Mouse (Mus musculus) midbrain, embryonic 13.5 days (tissue): ENCODE measurements at regions not wholly inside any gene's neighbourhood (a gene's known extent, or its start where the extent isn't known, plus 50 kb on each side); places are given as distances from the start of the nearest gene placed in this dataset.
"Not testable (repeated sequence)": the region's sequence is repeated elsewhere in the genome, so short reads cannot be mapped to it uniquely, and the experiment has no call there.

Source experiments
- ATAC-seq: fragments of 200-750 bp; cut with Nextera tagmentation; 2 replicates; pipeline ENCODE4 v1.8.0; 2017; ENCODE audit warnings: mild to moderate bottlenecking, moderate TSS enrichment, moderate library complexity
- H3K27ac ChIP-seq: fragments of 300-500 bp; sonication (generic); 2 replicates; pipeline ENCODE4 v1.5.1; 2015; ENCODE audit warnings: inconsistent platforms, mild to moderate bottlenecking, moderate library complexity
- H3K27me3 ChIP-seq: fragments of 300-500 bp; sonication (generic); 2 replicates; pipeline ENCODE4 v1.6.1; 2015; ENCODE audit warnings: mild to moderate bottlenecking, inconsistent platforms
- H3K36me3 ChIP-seq: fragments of 300-500 bp; sonication (generic); 2 replicates; pipeline ENCODE4 v1.6.1; 2015; ENCODE audit warnings: mild to moderate bottlenecking, inconsistent platforms
- H3K4me1 ChIP-seq: fragments of 300-500 bp; sonication (generic); replicated peaks from 2 replicates; pipeline ENCODE4 v1.6.1; 2015; ENCODE audit warnings: inconsistent platforms
- H3K4me2 ChIP-seq: fragments of 300-500 bp; sonication (generic); replicated peaks from 2 replicates; pipeline ENCODE4 v1.6.1; 2015; ENCODE audit warnings: moderate library complexity, mild to moderate bottlenecking, inconsistent platforms
- H3K4me3 ChIP-seq: fragments of 300-500 bp; sonication (generic); replicated peaks from 2 replicates; pipeline ENCODE4 v1.5.1; 2015; ENCODE audit warnings: mild to moderate bottlenecking, inconsistent platforms
- H3K9ac ChIP-seq: fragments of 300-500 bp; sonication (generic); replicated peaks from 2 replicates; pipeline ENCODE4 v1.6.1; 2015; ENCODE audit warnings: mild to moderate bottlenecking, inconsistent platforms
- H3K9me3 ChIP-seq: fragments of 300-500 bp; sonication (generic); 2 replicates; pipeline ENCODE4 v1.6.1; 2016; ENCODE audit warnings: mild to moderate bottlenecking, inconsistent platforms
- WGBS: fragments of 180-500 bp; shearing (Covaris S2); methylation state at CpG from one replicate; pipeline ENCODE4 v1.1.7; 2015; 5-methylcytosine and 5-hydroxymethylcytosine counted together

GRCm38 (mm10) chr8:96042335-96042734, 154.0 kb upstream of the Got2 start:
- WGBS = 67% methylated on average over 5 of the region's 5 CpGs
- Histone ChIP-seq H3K27me3 (no peaks in the 10 kb centered on the region), H3K36me3 (no peaks in the 10 kb centered on the region), H3K27ac (no peak overlapping the region), H3K4me1 (no peaks in the 10 kb centered on the region; the same call in 1 of the 2 replicates), H3K4me3 (no peak overlapping the region), H3K4me2 (no peak overlapping the region), H3K9ac (no peak overlapping the region), H3K9me3 (no peaks in the 10 kb centered on the region)
- ATAC-seq = no peak

- H3K9ac ChIP-seq = no peak overlapping the region
- H3K4me1 ChIP-seq = no peaks in the 10 kb centered on the region; the same call in 1 of the 2 replicates
- no peak overlapping the region for H3K4me2 ChIP-seq
- no peaks in the 10 kb centered on the region for H3K27me3 ChIP-seq
- no peak for ATAC-seq
- H3K36me3 ChIP-seq = no peaks in the 10 kb centered on the region
- no peak overlapping the region for H3K4me3 ChIP-seq
- no peak overlapping the region for H3K27ac ChIP-seq
- H3K9me3 ChIP-seq = no peaks in the 10 kb centered on the region
- WGBS = 66% methylated on average over 1 of the region's 1 CpGs
These were observed 151.9 kb upstream of the Got2 start for GRCm38 (mm10) chr8:96040216-96040615.

- WGBS = 87% methylated on average over 3 of the region's 3 CpGs
- not testable (repeated sequence) for ATAC-seq, H3K36me3 ChIP-seq
These were observed 130.4 kb upstream of the Got2 start for GRCm38 (mm10) chr8:96018742-96019141.

GRCm38 (mm10) chr8:96012002-96012401, 123.7 kb upstream of the Got2 start:
- Histone ChIP-seq H3K36me3 (no peaks in the 10 kb centered on the region), H3K4me3 (no peak overlapping the region), H3K27me3 (no peaks in the 10 kb centered on the region), H3K27ac (no peak overlapping the region), H3K4me1 (no peaks in the 10 kb centered on the region), H3K9ac (no peak overlapping the region), H3K4me2 (no peak overlapping the region), H3K9me3 (no peaks in the 10 kb centered on the region)
- ATAC-seq = no peak
- 90% methylated on average over 1 of the region's 1 CpGs for WGBS

More at GRCm38 (mm10) chr8:96018742-96019141, 130.4 kb upstream of the Got2 start:
- not testable (repeated sequence) for H3K27ac ChIP-seq, H3K4me1 ChIP-seq, H3K4me2 ChIP-seq, H3K4me3 ChIP-seq, H3K27me3 ChIP-seq, H3K9ac ChIP-seq, H3K9me3 ChIP-seq

- Histone ChIP-seq H3K36me3 (no peaks in the 10 kb centered on the region), H3K4me2 (no peak overlapping the region), H3K4me3 (no peak overlapping the region), H3K9me3 (no peaks in the 10 kb centered on the region), H3K4me1 (peaks cover 8% of the 10 kb centered on the region), H3K27me3 (no peaks in the 10 kb centered on the region), H3K27ac (no peak overlapping the region), H3K9ac (no peak overlapping the region)
- 60% methylated on average over 8 of the region's 8 CpGs for WGBS
- no peak for ATAC-seq
These were observed 103.6 kb upstream of the Got2 start for GRCm38 (mm10) chr8:95991826-95992463.

- ATAC-seq = no peak
- 92% methylated on average over 4 of the region's 4 CpGs for WGBS
- Histone ChIP-seq H3K9ac (no peak overlapping the region), H3K9me3 (no peaks in the 10 kb centered on the region), H3K27me3 (no peaks in the 10 kb centered on the region), H3K36me3 (no peaks in the 10 kb centered on the region), H3K4me1 (peaks cover 12% of the 10 kb centered on the region), H3K4me3 (no peak overlapping the region), H3K4me2 (no peak overlapping the region), H3K27ac (no peak overlapping the region)
These were observed 100.5 kb upstream of the Got2 start for GRCm38 (mm10) chr8:95988616-95989380.

- H3K27me3 ChIP-seq = no peaks in the 10 kb centered on the region
- peak overlapping the region; percentile 55 for H3K4me2 ChIP-seq
- no peak overlapping the region for H3K27ac ChIP-seq
- no peaks in the 10 kb centered on the region for H3K36me3 ChIP-seq
- peak overlapping the region; percentile 28 for H3K4me3 ChIP-seq
- peaks cover 12% of the 10 kb centered on the region for H3K4me1 ChIP-seq
- H3K9me3 ChIP-seq = no peaks in the 10 kb centered on the region
- WGBS = 6% methylated on average over 10 of the region's 10 CpGs
- peak overlapping the region; percentile 51; the same call in 1 of the 2 replicates for H3K9ac ChIP-seq
- peak; percentile 56; the same call in 1 of the 2 replicates for ATAC-seq
These were observed 98.7 kb upstream of the Got2 start for GRCm38 (mm10) chr8:95987011-95987440.

GRCm38 (mm10) chr8:95986410-95986809, 98.1 kb upstream of the Got2 start:
- no peak for ATAC-seq
- 16% methylated on average over 3 of the region's 3 CpGs for WGBS
- H3K36me3 ChIP-seq = no peaks in the 10 kb centered on the region
- no peaks in the 10 kb centered on the region for H3K9me3 ChIP-seq
- H3K27ac ChIP-seq = no peak overlapping the region
- H3K4me2 ChIP-seq = peak overlapping the region; percentile 55
- no peak overlapping the region for H3K9ac ChIP-seq
- peaks cover 8% of the 10 kb centered on the region for H3K4me1 ChIP-seq
- no peak overlapping the region for H3K4me3 ChIP-seq
- no peaks in the 10 kb centered on the region for H3K27me3 ChIP-seq

GRCm38 (mm10) chr8:95983690-95984089, 95.3 kb upstream of the Got2 start:
- 74% methylated on average over 2 of the region's 2 CpGs for WGBS
- H3K9ac ChIP-seq = no peak overlapping the region
- H3K4me2 ChIP-seq = no peak overlapping the region
- H3K27ac ChIP-seq = no peak overlapping the region
- H3K4me1 ChIP-seq = peaks cover 12% of the 10 kb centered on the region
- H3K36me3 ChIP-seq = no peaks in the 10 kb centered on the region
- H3K4me3 ChIP-seq = no peak overlapping the region
- no peak for ATAC-seq
- H3K9me3 ChIP-seq = no peaks in the 10 kb centered on the region
- H3K27me3 ChIP-seq = no peaks in the 10 kb centered on the region

GRCm38 (mm10) chr8:95980405-95980804, 92.1 kb upstream of the Got2 start:
- Histone ChIP-seq H3K4me1 (0 out of 2 replicates have a peak, but pooled peaks cover 4% of the 10 kb centered on the region), H3K27me3 (no peaks in the 10 kb centered on the region), H3K4me3 (no peak overlapping the region), H3K9me3 (no peaks in the 10 kb centered on the region), H3K9ac (no peak overlapping the region), H3K4me2 (no peak overlapping the region), H3K27ac (no peak overlapping the region), H3K36me3 (no peaks in the 10 kb centered on the region)
- ATAC-seq = no peak
- 31% methylated on average over 2 of the region's 2 CpGs for WGBS

GRCm38 (mm10) chr8:95979223-95979622, 90.9 kb upstream of the Got2 start:
- Histone ChIP-seq H3K4me3 (no peak overlapping the region), H3K9me3 (no peaks in the 10 kb centered on the region), H3K4me2 (no peak overlapping the region), H3K36me3 (no peaks in the 10 kb centered on the region), H3K4me1 (0 out of 2 replicates have a peak, but pooled peaks cover 4% of the 10 kb centered on the region), H3K9ac (no peak overlapping the region), H3K27ac (no peak overlapping the region), H3K27me3 (no peaks in the 10 kb centered on the region)
- WGBS = 59% methylated on average over 6 of the region's 6 CpGs
- ATAC-seq = no peak

- ATAC-seq = no peak
These were observed 86.5 kb upstream of the Got2 start for GRCm38 (mm10) chr8:95974889-95975288.

More at GRCm38 (mm10) chr8:95974889-95975288, 86.5 kb upstream of the Got2 start:
- Histone ChIP-seq H3K27me3 (no peaks in the 10 kb centered on the region), H3K4me2 (no peak overlapping the region), H3K9ac (no peak overlapping the region), H3K27ac (no peak overlapping the region), H3K4me1 (no peaks in the 10 kb centered on the region), H3K36me3 (no peaks in the 10 kb centered on the region), H3K9me3 (no peaks in the 10 kb centered on the region), H3K4me3 (no peak overlapping the region)
- WGBS = 23% methylated on average over 4 of the region's 4 CpGs
